Mouse (Mus musculus) left cerebral cortex, adult 18-20 months (tissue): ENCODE measurements around the gene Pou3f4. TPM values are rescaled to one million over a fixed set of nuclear protein-coding genes. Genes with fewer than 3 reads are reported as not detected.
"Not testable (repeated sequence)": the region's sequence is repeated elsewhere in the genome, so short reads cannot be mapped to it uniquely, and the experiment has no call there.

ENCODE experiments used
- DNase-seq, 2 experiments: peaks; one replicate each; pipeline ENCODE4 v3.0.0; 2021 to 2022; ENCODE audit warnings: low spot score in 2 of 2, mixed read lengths in 1 of 2
- long read RNA-seq, 2 experiments: library from polyadenylated mRNA; stranded (forward); transcript quantifications; one replicate each; pipeline ENCODE4 v2.0.0; 2021
- total RNA-seq, 2 experiments: library from RNA; stranded (reverse); gene quantifications; 2 replicates each; pipeline ENCODE4 v1.2.3; 2021

Gene Pou3f4
- total RNA-seq, result 1 to 10 TPM; 6.2 to 6.5 TPM
- long read RNA-seq, experiment 1, partial matches to known transcripts, result 0 of 1 reads
- long read RNA-seq, experiment 1, other reads (novel, unspliced or antisense), result 0 of 1 reads
- long read RNA-seq, experiment 2, partial matches to known transcripts, result 0 of 2 reads
- long read RNA-seq, experiment 2, other reads (novel, unspliced or antisense), result 0 of 2 reads

GRCm38 (mm10) chrX:110814151-110814571 lies at the start of gene Pou3f4:
TSS of gene Pou3f4 (plus strand) at chrX:110814280.
- DNase-seq, result peak; percentile 38 to 74

- no peak for DNase-seq
Observed at GRCm38 (mm10) chrX:110765939-110766338, 48.1 kb upstream of the Pou3f4 start.

- not testable (repeated sequence) for DNase-seq
Observed at GRCm38 (mm10) chrX:110774807-110775206, 39.3 kb upstream of the Pou3f4 start.

GRCm38 (mm10) chrX:110802502-110802901 lies 11.6 kb upstream of the Pou3f4 start:
- DNase-seq, result no peak

- no peak for DNase-seq
Observed at GRCm38 (mm10) chrX:110810001-110810578, 4.0 kb upstream of the Pou3f4 start.

- no peak for DNase-seq
Observed at GRCm38 (mm10) chrX:110810753-110811506, 3.1 kb upstream of the Pou3f4 start.

- no peak for DNase-seq
Observed at GRCm38 (mm10) chrX:110812071-110812470, 2.0 kb upstream of the Pou3f4 start.

- no peak for DNase-seq
Observed at GRCm38 (mm10) chrX:110813401-110813800, 679 bp upstream of the Pou3f4 start.

GRCm38 (mm10) chrX:110814592-110815548 lies 790 bp downstream of the Pou3f4 start:
- peak in 1 of 2 experiments; percentile 1 for DNase-seq

- DNase-seq, result no peak
Observed at GRCm38 (mm10) chrX:110815549-110815930, 1.5 kb downstream of the Pou3f4 start.

- no peak for DNase-seq
Observed at GRCm38 (mm10) chrX:110816609-110817008, 2.5 kb downstream of the Pou3f4 start.

GRCm38 (mm10) chrX:110817211-110817610 lies 3.1 kb downstream of the Pou3f4 start:
- no peak for DNase-seq

GRCm38 (mm10) chrX:110837450-110837849 lies 23.4 kb downstream of the Pou3f4 start:
- no peak for DNase-seq

GRCm38 (mm10) chrX:110851300-110851699 lies 37.2 kb downstream of the Pou3f4 start:
- DNase-seq, result no peak
